Mouse (Mus musculus) embryonic facial prominence, embryonic 10.5 days (tissue): ENCODE results near the gene Slc23a3. TPM values are rescaled to one million over a fixed set of nuclear protein-coding genes. Genes with fewer than 3 reads are reported as not detected.

Source experiments
- DNase-seq: peaks from one replicate; pipeline ENCODE4 v3.0.0-alpha.2; 2017; ENCODE audit warnings: low spot score
- H3K27ac ChIP-seq: fragments of 300-500 bp; sonication (generic); replicated peaks from 2 replicates; pipeline ENCODE4 v1.5.1; 2016; ENCODE audit warnings: mild to moderate bottlenecking
- H3K27me3 ChIP-seq: fragments of 300-500 bp; sonication (generic); replicated peaks from 2 replicates; pipeline ENCODE4 v1.6.1; 2016; ENCODE audit warnings: low read depth, mild to moderate bottlenecking; ENCODE audit not compliant: poor library complexity, severe bottlenecking
- H3K36me3 ChIP-seq: fragments of 300-500 bp; sonication (generic); replicated peaks from 2 replicates; pipeline ENCODE4 v1.6.1; 2016; ENCODE audit warnings: mild to moderate bottlenecking, moderate library complexity
- H3K4me1 ChIP-seq: fragments of 300-500 bp; sonication (generic); 2 replicates; pipeline ENCODE4 v1.6.1; 2016
- H3K4me3 ChIP-seq: fragments of 300-500 bp; sonication (generic); 2 replicates; pipeline ENCODE4 v1.5.1; 2016; ENCODE audit warnings: mild to moderate bottlenecking, moderate library complexity
- H3K9me3 ChIP-seq: fragments of 300-500 bp; sonication (generic); 2 replicates; pipeline ENCODE4 v1.6.1; 2016; ENCODE audit warnings: mild to moderate bottlenecking
- WGBS: fragments of 180-500 bp; shearing (Covaris S2); methylation state at CpG from one replicate; pipeline ENCODE4 v1.1.7; 2016; 5-methylcytosine and 5-hydroxymethylcytosine counted together
- polyA plus RNA-seq: library from polyadenylated mRNA; unstranded; fragments of >200 nt; fragmentation: Nextera tagmentation; extraction: Ambion mirVana; gene quantifications from 2 replicates; pipeline ENCODE4 v1.2.1, GENCODE M21; 2016

The Slc23a3 gene
- polyA plus RNA-seq, 1 experiment from 2014 or later: 0.06 TPM

DNA sequence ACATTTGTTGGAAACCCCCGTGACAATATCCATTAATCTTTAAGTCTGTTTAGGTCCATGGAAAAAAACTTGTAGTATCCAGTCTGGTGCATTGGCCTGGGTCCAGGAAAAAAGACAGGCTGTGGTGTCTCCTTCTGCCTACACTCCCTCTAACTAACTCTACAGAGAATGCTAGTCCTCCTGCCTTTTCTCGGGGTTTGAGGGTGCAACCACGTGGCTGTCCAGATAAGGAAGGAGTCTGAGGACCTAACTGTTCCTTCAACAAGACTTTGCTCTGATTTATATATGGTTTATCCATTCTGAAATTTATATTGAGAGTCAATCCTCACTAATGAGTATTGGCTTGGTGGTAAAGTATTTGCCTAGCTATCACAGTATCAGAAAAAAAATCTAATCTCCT is 22.1 kb upstream of the Slc23a3 start:
- WGBS: 69% methylated on average over 3 of the region's 3 CpGs
- H3K36me3 ChIP-seq: no peaks in the 10 kb centered on the region
- H3K4me3 ChIP-seq: no peak overlapping the region
- no peaks in the 10 kb centered on the region for H3K4me1 ChIP-seq
- no peak for DNase-seq
- H3K9me3 ChIP-seq: no peaks in the 10 kb centered on the region
- no peaks in the 10 kb centered on the region for H3K27me3 ChIP-seq
- H3K27ac ChIP-seq: no peak overlapping the region

DNA sequence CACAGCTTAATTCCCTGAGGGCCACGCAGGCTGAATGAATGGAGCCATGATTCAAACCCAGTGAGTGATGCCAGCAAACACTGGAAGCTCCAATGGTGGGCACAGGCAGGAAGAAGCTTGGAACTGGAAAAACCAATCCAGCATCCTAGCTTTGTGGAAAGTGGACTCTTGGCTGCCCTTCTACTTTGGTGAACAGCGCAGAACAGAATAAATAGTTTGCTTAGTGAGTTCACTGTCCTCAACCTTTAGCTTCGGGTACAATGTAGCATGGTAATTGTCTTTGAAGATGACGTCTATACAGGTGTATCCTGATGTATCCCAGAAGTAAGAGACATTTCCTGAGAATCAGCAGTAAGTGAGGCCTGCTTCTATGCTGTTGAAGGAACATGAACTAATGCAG is 15.0 kb upstream of the Slc23a3 start:
- Histone ChIP-seq H3K36me3 (peaks cover 57% of the 10 kb centered on the region), H3K27ac (no peak overlapping the region), H3K27me3 (no peaks in the 10 kb centered on the region), H3K4me3 (no peak overlapping the region), H3K9me3 (no peaks in the 10 kb centered on the region), H3K4me1 (peaks cover 9% of the 10 kb centered on the region)
- 90% methylated on average over 4 of the region's 4 CpGs for whole genome bisulfite sequencing
- DNase-seq: no peak

DNA sequence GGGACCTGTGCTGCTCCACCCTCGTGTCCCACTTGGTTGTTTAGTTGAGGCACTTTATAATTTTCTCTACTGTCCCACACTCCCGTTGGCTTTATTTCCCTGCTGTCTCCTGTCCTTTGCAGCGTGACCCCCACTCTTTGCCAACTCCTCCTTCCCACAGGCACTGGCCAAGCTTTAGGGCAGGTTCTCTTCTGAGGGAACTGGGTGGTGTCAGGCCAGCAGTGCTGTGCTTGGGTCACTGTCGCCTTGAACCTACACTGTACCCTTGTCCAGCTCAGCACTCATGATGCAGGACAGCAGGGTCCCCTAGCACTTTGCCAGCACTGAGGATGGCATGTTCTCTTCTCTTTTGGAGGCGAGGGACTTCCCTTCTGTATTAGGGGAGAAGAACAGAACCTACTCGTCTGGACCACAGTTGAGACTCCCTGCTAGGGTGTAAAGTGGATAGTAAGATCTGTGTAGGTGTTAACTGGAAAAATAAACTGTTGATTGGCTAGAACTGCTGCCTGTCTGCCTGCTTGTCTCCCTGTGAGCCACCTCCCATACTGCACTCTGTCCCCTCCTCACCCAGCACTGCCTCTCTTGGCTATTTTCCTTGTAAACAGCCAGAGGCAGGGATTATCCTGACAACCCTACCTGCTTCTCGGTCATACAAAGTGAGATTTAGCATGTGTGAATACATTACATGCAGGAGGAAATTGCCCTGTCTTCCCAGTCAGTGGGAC is 13.9 kb upstream of the Slc23a3 start:
- H3K4me1 ChIP-seq: peaks cover 18% of the 10 kb centered on the region
- no peak for DNase-seq
- H3K27ac ChIP-seq: no peak overlapping the region
- no peaks in the 10 kb centered on the region for H3K9me3 ChIP-seq
- 76% methylated on average over 7 of the region's 7 CpGs for WGBS
- H3K4me3 ChIP-seq: no peak overlapping the region
- peaks cover 57% of the 10 kb centered on the region for H3K36me3 ChIP-seq
- H3K27me3 ChIP-seq: no peaks in the 10 kb centered on the region

DNA sequence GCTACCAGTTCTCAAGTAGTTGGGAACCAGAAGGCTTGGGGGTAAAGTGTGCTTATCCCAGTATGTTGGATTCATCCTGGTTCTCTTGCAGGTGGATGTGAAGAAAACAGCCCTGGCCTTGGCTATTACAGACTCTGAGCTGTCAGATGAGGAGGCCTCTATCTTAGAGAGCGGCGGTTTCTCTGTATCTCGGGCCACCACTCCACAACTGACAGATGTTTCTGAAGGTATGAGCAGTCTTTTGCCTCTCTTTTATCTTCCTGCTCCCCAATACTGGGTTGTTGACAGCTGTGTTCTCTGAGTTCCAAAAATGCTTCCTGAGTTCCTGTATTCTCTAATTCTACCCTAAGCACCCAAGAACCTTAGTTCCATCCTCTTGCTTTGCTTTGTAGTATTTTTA is 11.9 kb upstream of the Slc23a3 start:
- H3K9me3 ChIP-seq: no peaks in the 10 kb centered on the region
- H3K4me3 ChIP-seq: no peak overlapping the region
- no peak overlapping the region for H3K27ac ChIP-seq
- H3K36me3 ChIP-seq: peaks cover 57% of the 10 kb centered on the region
- 90% methylated on average over 3 of the region's 3 CpGs for WGBS
- H3K27me3 ChIP-seq: no peaks in the 10 kb centered on the region
- peaks cover 31% of the 10 kb centered on the region for H3K4me1 ChIP-seq
- no peak for DNase-seq

DNA sequence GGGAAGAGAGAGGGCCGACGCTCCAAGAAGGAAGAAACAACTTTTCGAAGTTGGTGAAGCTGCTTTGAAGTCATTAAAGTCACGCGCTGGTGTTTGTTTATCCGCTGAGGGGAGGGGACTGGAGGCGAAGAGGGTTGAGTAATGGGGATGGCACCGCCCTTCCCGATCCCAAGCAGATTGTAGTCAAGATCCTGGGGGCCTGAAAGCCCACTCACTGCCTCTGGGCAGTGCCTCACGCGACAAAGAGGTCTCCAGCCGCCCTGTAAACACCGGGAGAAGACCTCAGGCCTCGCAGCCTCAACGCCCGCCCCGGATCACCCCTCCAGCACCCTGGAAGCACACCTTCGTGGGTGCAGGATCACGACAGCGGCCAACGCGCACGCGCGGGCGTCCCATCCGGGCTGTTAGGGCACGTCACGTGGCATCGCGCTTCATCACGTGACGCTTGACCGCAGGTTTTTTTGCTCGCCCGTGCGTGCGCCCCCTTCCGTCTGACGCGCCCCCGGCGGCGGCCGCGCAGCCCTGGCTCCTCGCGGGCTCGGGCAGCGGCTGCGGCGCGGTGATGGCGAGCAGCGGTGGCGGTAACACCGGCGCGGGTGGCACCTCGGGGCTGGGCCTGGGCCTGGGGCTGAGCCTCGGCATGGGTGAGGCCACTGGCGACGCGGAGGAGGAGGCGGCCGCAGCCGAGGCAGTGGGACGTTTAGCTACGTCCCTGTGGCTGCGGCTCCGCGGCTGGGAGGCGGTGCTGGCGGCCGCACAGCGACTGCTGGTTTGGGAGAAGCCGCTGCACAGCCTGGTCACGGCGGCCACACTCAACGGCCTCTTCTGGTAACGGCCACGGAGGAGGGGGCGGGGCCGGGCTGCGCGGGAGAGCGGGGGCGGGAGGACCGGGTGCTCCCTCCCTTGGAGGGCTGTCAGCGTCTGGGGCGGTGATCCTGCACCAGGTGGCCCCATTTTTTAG is 8.9 kb upstream of the Slc23a3 start, which contains the start of the genes Cnppd1 and Retreg2:
TSS of gene Cnppd1 (minus strand) at position 411 of the 961 bp plus-strand sequence.
TSS of gene Retreg2 (plus strand) at position 478 of the 961 bp plus-strand sequence.
- peak; percentile 97 for DNase-seq
- no peaks in the 10 kb centered on the region for H3K9me3 ChIP-seq
- WGBS: under 1% methylated on average over 91 of the region's 91 CpGs
- H3K4me3 ChIP-seq: peak within 1 kb of the TSS; percentile 89
- no peaks in the 10 kb centered on the region for H3K27me3 ChIP-seq
- H3K27ac ChIP-seq: peak within 1 kb of the TSS; percentile 96
- H3K36me3 ChIP-seq: peaks cover 60% of the 10 kb centered on the region
- peaks cover 33% of the 10 kb centered on the region for H3K4me1 ChIP-seq

- H3K4me1 ChIP-seq: peaks cover 33% of the 10 kb centered on the region
- H3K9me3 ChIP-seq: no peaks in the 10 kb centered on the region
- DNase-seq: peak; percentile 58
- no peaks in the 10 kb centered on the region for H3K27me3 ChIP-seq
- peak overlapping the region; percentile 96 for H3K27ac ChIP-seq
- H3K36me3 ChIP-seq: peaks cover 60% of the 10 kb centered on the region
- under 1% methylated on average over 53 of the region's 53 CpGs for WGBS
- peak overlapping the region; percentile 89 for H3K4me3 ChIP-seq
Observed at GRCm38 (mm10) chr1:75141486-75142190, 7.9 kb upstream of the Slc23a3 start.

DNA sequence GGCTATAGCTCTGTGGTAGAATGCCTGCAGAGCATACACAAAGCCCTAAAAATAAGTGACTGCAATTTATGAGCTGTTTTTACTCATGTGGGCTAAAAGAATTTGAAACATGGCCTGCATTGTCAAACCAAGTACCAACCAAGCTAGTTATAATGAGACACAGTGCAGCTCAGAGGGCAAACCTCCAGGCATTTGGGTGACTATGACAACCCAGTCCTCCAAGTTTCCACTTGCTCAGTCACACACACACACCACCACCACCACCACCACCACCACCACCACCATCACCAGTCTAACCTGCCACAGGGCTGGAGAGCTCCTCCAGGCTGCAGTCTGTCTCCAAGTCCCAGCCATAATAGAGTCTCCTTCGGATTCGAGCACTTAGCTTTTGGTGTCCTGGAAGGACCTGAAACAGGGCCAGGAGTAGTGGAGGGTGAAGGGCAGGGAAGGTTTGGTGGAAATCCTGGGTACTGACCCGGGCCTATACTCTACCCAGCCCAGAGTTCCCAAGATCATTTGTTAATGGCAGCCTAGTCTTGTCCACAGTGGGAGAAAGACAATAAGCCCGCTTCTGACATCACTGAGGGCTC is 7.0 kb upstream of the Slc23a3 start:
- 67% methylated on average over 4 of the region's 4 CpGs for WGBS
- Histone ChIP-seq H3K36me3 (peaks cover 60% of the 10 kb centered on the region), H3K4me1 (peaks cover 33% of the 10 kb centered on the region), H3K27ac (peak overlapping the region; percentile 96), H3K4me3 (peak overlapping the region; percentile 89), H3K9me3 (no peaks in the 10 kb centered on the region), H3K27me3 (no peaks in the 10 kb centered on the region)
- no peak for DNase-seq

DNA sequence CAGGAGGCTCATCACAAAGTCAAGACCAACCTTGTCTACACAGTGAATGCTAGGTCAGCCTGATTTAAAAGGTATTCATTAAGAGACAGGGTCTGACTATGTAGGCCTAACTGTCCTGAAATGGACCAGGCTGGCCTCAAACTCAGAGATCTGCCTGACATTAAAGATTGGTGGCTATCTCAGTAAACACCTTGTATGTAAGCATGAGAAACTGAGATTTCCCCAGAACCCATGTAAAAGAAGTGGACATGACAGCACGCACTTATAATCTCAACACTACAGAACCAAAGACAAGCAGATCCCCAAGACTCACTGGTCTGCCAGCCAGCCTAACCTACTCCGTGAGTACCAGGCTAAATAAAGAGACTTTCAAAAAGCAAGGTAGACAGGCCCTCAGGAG is 4.8 kb upstream of the Slc23a3 start:
- Histone ChIP-seq H3K9me3 (no peaks in the 10 kb centered on the region), H3K27me3 (no peaks in the 10 kb centered on the region), H3K4me1 (peaks cover 21% of the 10 kb centered on the region), H3K4me3 (no peak overlapping the region), H3K36me3 (peaks cover 51% of the 10 kb centered on the region), H3K27ac (no peak overlapping the region)
- no peak for DNase-seq
- 92% methylated on average over 2 of the region's 2 CpGs for WGBS

- no peak for DNase-seq
Observed at GRCm38 (mm10) chr1:75136730-75137129, 3.0 kb upstream of the Slc23a3 start.

GRCm38 (mm10) chr1:75136293-75136692 is 2.6 kb upstream of the Slc23a3 start:
- Histone ChIP-seq H3K36me3 (peaks cover 51% of the 10 kb centered on the region), H3K9me3 (no peaks in the 10 kb centered on the region), H3K27me3 (no peaks in the 10 kb centered on the region), H3K4me3 (no peak overlapping the region), H3K27ac (no peak overlapping the region; the same call in 1 of the 2 replicates), H3K4me1 (peaks cover 9% of the 10 kb centered on the region)
- no peak for DNase-seq
- 76% methylated on average over 6 of the region's 6 CpGs for WGBS

More at GRCm38 (mm10) chr1:75136730-75137129, 3.0 kb upstream of the Slc23a3 start:
- H3K27me3 ChIP-seq: no peaks in the 10 kb centered on the region
- WGBS: 69% methylated on average over 3 of the region's 3 CpGs
- H3K4me1 ChIP-seq: peaks cover 13% of the 10 kb centered on the region
- H3K9me3 ChIP-seq: no peaks in the 10 kb centered on the region
- H3K27ac ChIP-seq: no peak overlapping the region
- no peak overlapping the region for H3K4me3 ChIP-seq
- peaks cover 51% of the 10 kb centered on the region for H3K36me3 ChIP-seq

GRCm38 (mm10) chr1:75128641-75129040 is 5.0 kb downstream of the Slc23a3 start:
- no peak for DNase-seq
- Histone ChIP-seq H3K9me3 (no peaks in the 10 kb centered on the region), H3K4me1 (peaks cover 12% of the 10 kb centered on the region), H3K36me3 (no peaks in the 10 kb centered on the region), H3K27ac (no peak overlapping the region), H3K27me3 (no peaks in the 10 kb centered on the region), H3K4me3 (no peak overlapping the region)
- 79% methylated on average over 3 of the region's 3 CpGs for WGBS

GRCm38 (mm10) chr1:75125418-75125817 is 8.3 kb downstream of the Slc23a3 start:
- peaks cover 12% of the 10 kb centered on the region for H3K4me1 ChIP-seq
- no peak for DNase-seq
- H3K4me3 ChIP-seq: peak overlapping the region; percentile 72
- peak overlapping the region; percentile 96 for H3K27ac ChIP-seq
- WGBS: 35% methylated on average over 5 of the region's 5 CpGs
- no peaks in the 10 kb centered on the region for H3K36me3 ChIP-seq
- no peaks in the 10 kb centered on the region for H3K27me3 ChIP-seq
- no peaks in the 10 kb centered on the region for H3K9me3 ChIP-seq
